Mouse (Mus musculus) erythroblast, adult 5-6 weeks (primary cell): ENCODE results near the gene 4930432K21Rik. TPM values are rescaled to one million over a fixed set of nuclear protein-coding genes. Genes with fewer than 3 reads are reported as not detected.

Source experiments
- ATAC-seq: replicated peaks from 2 replicates; pipeline ENCODE4 v1.8.0; 2016; ENCODE audit warnings: moderate number of reproducible peaks, mild to moderate bottlenecking, moderate TSS enrichment, inconsistent platforms; ENCODE audit not compliant: poor library complexity, low FRiP score, severe bottlenecking
- total RNA-seq, 2 experiments: library from RNA; stranded (forward) in 1 of 2; stranded (reverse) in 1 of 2; fragments of 150-400 nt in 1 of 2; fragments of 200-764, 138-1000 nt in 1 of 2; gene quantifications; 2 replicates each; pipeline versions ENCODE4 v1.2.3 to v1.2.4; 2015 to 2017; ENCODE audit warnings: low replicate concordance in 2 of 2

The 4930432K21Rik gene
- total RNA-seq, 2 experiments from 2014 or later: 0.43 TPM; not detected in 1

GRCm38 (mm10) chr8:84144636-84145245, 3.1 kb upstream of the 4930432K21Rik start:
- ATAC-seq: no peak

- peak; percentile 45 for ATAC-seq
Observed at GRCm38 (mm10) chr8:84147324-84147766, 480 bp upstream of the 4930432K21Rik start.

GRCm38 (mm10) chr8:84148531-84148850, 666 bp downstream of the 4930432K21Rik start:
- ATAC-seq: no peak

GRCm38 (mm10) chr8:84149181-84149580, 1.4 kb downstream of the 4930432K21Rik start:
- ATAC-seq: no peak

GRCm38 (mm10) chr8:84157620-84158019, 9.8 kb downstream of the 4930432K21Rik start:
- no peak for ATAC-seq

GRCm38 (mm10) chr8:84167696-84168095, 19.9 kb downstream of the 4930432K21Rik start:
- ATAC-seq: no peak

GRCm38 (mm10) chr8:84170096-84170495, 22.3 kb downstream of the 4930432K21Rik start:
- ATAC-seq: no peak

- no peak for ATAC-seq
Observed at GRCm38 (mm10) chr8:84173861-84174260, 26.0 kb downstream of the 4930432K21Rik start.

- ATAC-seq: no peak
Observed at GRCm38 (mm10) chr8:84176560-84176959, 28.7 kb downstream of the 4930432K21Rik start.

- no peak for ATAC-seq
Observed at GRCm38 (mm10) chr8:84177405-84177804, 29.6 kb downstream of the 4930432K21Rik start.

GRCm38 (mm10) chr8:84178592-84178991, 30.8 kb downstream of the 4930432K21Rik start:
- ATAC-seq: no peak

- no peak for ATAC-seq
Observed at GRCm38 (mm10) chr8:84179946-84180345, 32.1 kb downstream of the 4930432K21Rik start.

- ATAC-seq: no peak
Observed at GRCm38 (mm10) chr8:84180530-84181190, 32.8 kb downstream of the 4930432K21Rik start.

GRCm38 (mm10) chr8:84182833-84183232, 35.0 kb downstream of the 4930432K21Rik start:
- no peak for ATAC-seq

- ATAC-seq: no peak
Observed at GRCm38 (mm10) chr8:84183261-84184084, 35.6 kb downstream of the 4930432K21Rik start.

GRCm38 (mm10) chr8:84184085-84185043, 36.5 kb downstream of the 4930432K21Rik start:
- ATAC-seq: no peak

- no peak for ATAC-seq
Observed at GRCm38 (mm10) chr8:84185117-84185516, 37.3 kb downstream of the 4930432K21Rik start, which contains the start of gene Nanos3. Gene Nanos3 (minus strand): TSS chr8:84185217.

- peak; percentile 80 for ATAC-seq
Observed at GRCm38 (mm10) chr8:84186547-84186946, 38.7 kb downstream of the 4930432K21Rik start.

- peak; percentile 59 for ATAC-seq
Observed at GRCm38 (mm10) chr8:84187065-84187755, 39.4 kb downstream of the 4930432K21Rik start.
